Mouse (Mus musculus) lung, embryonic 14.5 days (tissue): Measurements from ENCODE around the gene Gltp. TPM values are rescaled to one million over a fixed set of nuclear protein-coding genes. Genes with fewer than 3 reads are reported as not detected.

Experiments used
- ATAC-seq: fragments of 200-750 bp; cut with Nextera tagmentation; 2 replicates; pipeline ENCODE4 v1.8.0; 2017; ENCODE audit warnings: mild to moderate bottlenecking, moderate TSS enrichment, moderate library complexity; ENCODE audit not compliant: insufficient read depth
- DNase-seq: peaks from one replicate; pipeline ENCODE4 v3.0.0-alpha.2; 2015
- H3K27ac ChIP-seq: fragments of 300-500 bp; sonication (generic); 2 replicates; pipeline ENCODE4 v1.5.1; 2014; ENCODE audit warnings: low read depth, mild to moderate bottlenecking, moderate library complexity
- H3K27me3 ChIP-seq: fragments of 300-500 bp; sonication (generic); 2 replicates; pipeline ENCODE4 v1.6.1; 2014; ENCODE audit warnings: low read length, control low read depth; ENCODE audit not compliant: insufficient read depth
- H3K36me3 ChIP-seq: fragments of 300-500 bp; sonication (generic); 2 replicates; pipeline ENCODE4 v1.6.1; 2014; ENCODE audit warnings: control low read depth; ENCODE audit not compliant: insufficient read depth
- H3K4me1 ChIP-seq: fragments of 300-500 bp; sonication (generic); 2 replicates; pipeline ENCODE4 v1.6.1; 2014; ENCODE audit warnings: antibody characterized with exemption, control low read depth; ENCODE audit not compliant: insufficient read depth
- H3K4me2 ChIP-seq: fragments of 300-500 bp; sonication (generic); 2 replicates; pipeline ENCODE4 v1.6.1; 2014; ENCODE audit warnings: mild to moderate bottlenecking
- H3K4me3 ChIP-seq: fragments of 300-500 bp; sonication (generic); 2 replicates; pipeline ENCODE4 v1.5.1; 2014; ENCODE audit warnings: low read depth, low read length
- H3K9ac ChIP-seq: fragments of 300-500 bp; sonication (generic); 2 replicates; pipeline ENCODE4 v1.6.1; 2014
- H3K9me3 ChIP-seq: fragments of 300-500 bp; sonication (generic); 2 replicates; pipeline ENCODE4 v1.6.1; 2016; ENCODE audit warnings: low read depth, low read length, control low read depth
- CTCF ChIP-seq: IDR thresholded peaks from 2 replicates; pipeline ENCODE4 v1.5.1; 2016; ENCODE audit warnings: antibody characterized with exemption, low read depth
- WGBS: fragments of 180-500 bp; shearing (Covaris S2); extraction: QIAGEN DNeasy Blood & Tissue Kit; methylation state at CpG from one replicate; pipeline ENCODE4 v1.1.7; 2014; 5-methylcytosine and 5-hydroxymethylcytosine counted together
- polyA plus RNA-seq: library from polyadenylated mRNA; unstranded; fragments of >200 nt; fragmentation: Nextera tagmentation; extraction: Ambion mirVana; gene quantifications from 2 replicates; pipeline ENCODE4 v1.2.1, GENCODE M21; 2014

The Gltp gene
- polyA plus RNA-seq, 1 experiment from 2014 or later = 74.8 TPM

DNA sequence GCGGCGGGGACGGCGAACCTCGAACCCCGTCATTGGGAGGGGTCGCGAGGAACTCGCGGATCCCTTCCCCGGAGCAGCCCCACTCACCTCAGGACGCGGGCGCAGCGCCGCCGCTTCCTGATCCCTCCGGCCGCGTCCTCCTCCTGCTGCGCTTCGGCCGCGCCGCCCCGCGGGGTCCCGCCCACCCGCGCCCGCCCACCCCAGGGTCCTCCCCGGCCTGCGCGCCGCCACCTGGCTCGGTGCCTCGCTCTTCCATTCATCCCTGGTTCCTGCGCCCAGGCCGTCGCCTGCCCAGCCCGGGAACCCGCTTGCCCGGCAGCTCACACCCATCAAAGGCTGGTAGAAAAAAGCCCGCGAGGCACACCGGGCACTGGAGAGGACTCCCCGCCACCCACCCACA lies 32.5 kb downstream of the Gltp start, which contains the start of gene Trpv4:
Trpv4 (minus strand) TSS at position 167 of the 400 bp plus-strand sequence.
- ATAC-seq (peak; percentile 71), DNase-seq (peak; percentile 63)
- Histone ChIP-seq H3K4me1 (no peaks in the 10 kb centered on the region), H3K9ac (peak within 1 kb of the TSS; percentile 52; the same call in 1 of the 2 replicates), H3K9me3 (no peaks in the 10 kb centered on the region), H3K27me3 (peaks cover 40% of the 10 kb centered on the region), H3K4me3 (peak within 1 kb of the TSS; percentile 50), H3K4me2 (peak within 1 kb of the TSS; percentile 97), H3K27ac (no peak within 1 kb of the TSS), H3K36me3 (no peaks in the 10 kb centered on the region)
- TF ChIP-seq CTCF = no peak
- under 1% methylated on average over 30 of the region's 47 CpGs for WGBS

GRCm38 (mm10) chr5:114657426-114657825 lies 33.4 kb downstream of the Gltp start:
- H3K9ac ChIP-seq = no peak overlapping the region
- 35% methylated on average over 10 of the region's 10 CpGs for WGBS
- no peaks in the 10 kb centered on the region for H3K4me1 ChIP-seq
- TF ChIP-seq CTCF = no peak
- H3K9me3 ChIP-seq = no peaks in the 10 kb centered on the region
- peak overlapping the region; percentile 97 for H3K4me2 ChIP-seq
- peak overlapping the region; percentile 50 for H3K4me3 ChIP-seq
- no peak for DNase-seq
- H3K27ac ChIP-seq = no peak overlapping the region
- no peak for ATAC-seq
- H3K36me3 ChIP-seq = no peaks in the 10 kb centered on the region
- peaks cover 40% of the 10 kb centered on the region for H3K27me3 ChIP-seq

- Histone ChIP-seq H3K4me3 (no peak overlapping the region), H3K9me3 (no peaks in the 10 kb centered on the region), H3K4me1 (no peaks in the 10 kb centered on the region), H3K27ac (no peak overlapping the region), H3K9ac (no peak overlapping the region), H3K4me2 (no peak overlapping the region), H3K27me3 (peaks cover 40% of the 10 kb centered on the region), H3K36me3 (no peaks in the 10 kb centered on the region)
- ATAC-seq = no peak
- TF ChIP-seq CTCF = no peak
- no peak for DNase-seq
- 73% methylated on average over 7 of the region's 7 CpGs for WGBS
These were observed 34.5 kb downstream of the Gltp start for GRCm38 (mm10) chr5:114656305-114656704.

DNA sequence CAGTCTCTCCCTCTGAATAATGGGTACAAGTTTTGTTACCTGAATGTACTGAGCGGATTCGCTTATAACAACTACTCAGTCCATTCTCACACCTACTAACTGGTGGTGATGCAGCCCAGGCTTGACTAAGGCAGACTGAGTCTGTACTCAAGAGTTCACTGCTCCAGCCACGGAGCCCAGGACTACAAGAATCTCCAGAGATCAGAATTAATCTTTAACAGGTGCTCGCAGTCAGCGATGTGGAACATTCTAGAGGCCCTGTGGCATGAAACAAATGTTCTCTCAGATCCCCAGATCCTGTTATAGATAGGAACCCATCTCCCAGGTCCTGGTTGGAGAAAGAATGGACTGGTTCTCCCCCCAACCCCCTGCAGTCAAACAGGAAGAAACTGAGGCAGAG lies 35.1 kb downstream of the Gltp start:
- ATAC-seq (no peak), DNase-seq (no peak)
- 86% methylated on average over 5 of the region's 5 CpGs for WGBS
- Histone ChIP-seq H3K4me2 (no peak overlapping the region), H3K36me3 (no peaks in the 10 kb centered on the region), H3K9me3 (no peaks in the 10 kb centered on the region), H3K4me1 (peaks cover 3% of the 10 kb centered on the region; the same call in 1 of the 2 replicates), H3K4me3 (no peak overlapping the region), H3K9ac (no peak overlapping the region), H3K27ac (no peak overlapping the region), H3K27me3 (peaks cover 40% of the 10 kb centered on the region)
- TF ChIP-seq CTCF = no peak

DNA sequence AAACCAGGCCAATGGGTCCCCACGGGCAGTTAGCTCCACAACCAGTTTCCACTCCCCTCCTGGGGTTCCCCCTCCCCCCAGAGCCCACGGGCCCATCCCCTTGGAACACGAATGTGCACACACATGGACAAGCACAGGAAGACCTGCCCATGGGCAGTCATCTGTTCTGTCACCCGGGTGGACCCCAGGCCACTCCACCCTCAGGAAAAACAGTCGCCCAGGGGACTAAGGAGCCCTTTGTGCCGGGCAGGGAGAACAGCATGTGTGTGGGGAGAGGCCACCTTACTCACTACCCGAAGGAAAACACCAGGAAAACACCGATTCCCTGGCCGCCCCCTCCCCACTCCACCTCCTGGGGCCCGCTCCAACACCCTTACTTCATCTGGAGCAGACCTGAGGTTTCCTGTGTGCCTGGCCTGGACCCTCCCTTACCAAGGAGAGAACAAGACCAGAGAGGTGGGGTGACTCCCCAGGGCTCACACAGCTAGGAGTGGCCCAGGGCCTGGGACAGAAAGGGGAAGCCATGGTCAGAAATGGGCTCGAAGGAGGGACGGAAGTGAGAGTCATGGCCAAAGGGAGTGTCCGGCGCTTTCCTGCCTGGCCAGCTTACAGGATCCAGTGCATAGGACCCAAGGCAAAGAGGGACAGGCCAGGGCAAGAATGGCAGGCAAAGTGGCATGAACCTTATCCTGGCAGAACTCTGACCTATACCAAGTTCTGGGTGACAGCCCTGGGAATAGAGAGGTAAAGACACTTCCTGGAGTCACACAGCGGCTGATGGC lies 36.9 kb downstream of the Gltp start:
- Histone ChIP-seq H3K27me3 (peaks cover 28% of the 10 kb centered on the region), H3K4me2 (no peak overlapping the region), H3K36me3 (no peaks in the 10 kb centered on the region), H3K9me3 (no peaks in the 10 kb centered on the region), H3K9ac (no peak overlapping the region), H3K4me3 (no peak overlapping the region), H3K4me1 (peaks cover 3% of the 10 kb centered on the region; the same call in 1 of the 2 replicates), H3K27ac (no peak overlapping the region)
- no peak for ATAC-seq
- no peak for DNase-seq
- WGBS = 71% methylated on average over 11 of the region's 15 CpGs
- TF ChIP-seq CTCF = no peak

DNA sequence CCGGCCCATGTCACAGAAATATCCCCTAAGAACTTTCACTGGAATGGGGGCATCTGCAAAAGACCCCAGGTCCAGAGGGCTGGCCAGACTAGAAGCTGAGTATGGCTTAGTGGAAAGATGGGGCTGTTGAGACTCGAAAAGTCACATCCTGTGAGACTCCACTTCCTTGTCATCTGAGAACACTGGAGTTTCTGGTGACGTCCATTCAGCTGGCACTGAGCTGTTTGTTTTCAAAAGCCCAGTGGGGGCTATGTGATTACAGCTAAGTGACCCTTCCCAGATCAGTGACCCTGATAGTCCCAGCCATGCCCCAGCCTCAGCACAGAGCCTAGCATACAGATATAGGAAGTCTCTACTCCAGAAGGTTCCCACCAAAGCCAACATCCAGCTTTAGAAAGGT lies 39.3 kb downstream of the Gltp start:
- Histone ChIP-seq H3K27ac (no peak overlapping the region), H3K4me2 (no peak overlapping the region)

DNA sequence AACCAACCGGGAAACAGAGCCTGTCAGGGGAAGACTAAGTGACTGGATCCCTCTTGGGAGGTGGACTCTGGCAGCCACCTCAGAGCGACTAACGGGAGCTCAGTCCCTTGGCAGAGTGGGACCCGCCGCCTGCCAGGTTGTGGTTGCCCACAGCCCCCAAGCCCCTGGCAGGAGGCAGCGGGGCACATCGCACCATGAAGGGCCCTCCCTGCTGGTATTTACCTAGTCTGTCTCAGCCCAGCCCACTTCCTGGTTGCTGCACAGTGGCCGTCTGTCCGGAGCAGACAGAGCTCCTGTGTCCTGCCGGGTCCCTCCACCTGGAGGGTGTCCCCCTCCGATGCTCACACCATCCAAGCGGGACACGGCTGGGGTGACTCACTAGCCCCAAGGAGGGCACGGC lies 39.8 kb downstream of the Gltp start:
- no peak overlapping the region for H3K4me2 ChIP-seq
- WGBS = 30% methylated on average over 14 of the region's 14 CpGs
- peaks cover 3% of the 10 kb centered on the region; the same call in 1 of the 2 replicates for H3K27me3 ChIP-seq
- ATAC-seq = no peak
- H3K27ac ChIP-seq = no peak overlapping the region
- no peak overlapping the region for H3K4me3 ChIP-seq
- peaks cover 9% of the 10 kb centered on the region; the same call in 1 of the 2 replicates for H3K4me1 ChIP-seq
- no peak overlapping the region for H3K9ac ChIP-seq
- H3K9me3 ChIP-seq = no peaks in the 10 kb centered on the region
- no peak for DNase-seq
- TF ChIP-seq CTCF = no peak
- no peaks in the 10 kb centered on the region for H3K36me3 ChIP-seq

More for the DNA sequence above, 39.3 kb downstream of the Gltp start:
- Histone ChIP-seq H3K4me1 (peaks cover 9% of the 10 kb centered on the region; the same call in 1 of the 2 replicates), H3K9me3 (no peaks in the 10 kb centered on the region), H3K9ac (0 out of 2 replicates have a peak overlapping the region, but pooled peaks have one; percentile 5), H3K4me3 (no peak overlapping the region), H3K27me3 (peaks cover 8% of the 10 kb centered on the region; the same call in 1 of the 2 replicates), H3K36me3 (no peaks in the 10 kb centered on the region)
- ATAC-seq = no peak
- WGBS = 25% methylated on average over 3 of the region's 3 CpGs
- DNase-seq = no peak
- no peak for TF ChIP-seq CTCF
